Mouse (Mus musculus): ENCODE results near the gene Spon1. TPM values are rescaled to one million over a fixed set of nuclear protein-coding genes. Genes with fewer than 3 reads are reported as not detected.

The Spon1 gene
- polyA plus RNA-seq, 1 experiment from 2014 or later: 150 TPM

- ATAC-seq (ENCODE audit: low FRiP score): no peak
- no peak overlapping the region for H3K27ac ChIP-seq
- H3K27me3 ChIP-seq: peaks cover 23% of the 10 kb centered on the region
- H3K4me1 ChIP-seq: peaks cover 2% of the 10 kb centered on the region; the same call in 1 of the 2 replicates
- H3K4me2 ChIP-seq (replicated peaks): no peak overlapping the region
- H3K9ac ChIP-seq: no peak overlapping the region
- peaks cover 6% of the 10 kb centered on the region; the same call in 1 of the 2 replicates for H3K9me3 ChIP-seq (replicated peaks)
- 10% methylated on average over 1 of the region's 1 CpGs for WGBS
- no peak overlapping the region for H3K4me3 ChIP-seq
- H3K36me3 ChIP-seq: no peaks in the 10 kb centered on the region
These were observed 6.6 kb upstream of the Spon1 start for GRCm38 (mm10) chr7:113759212-113759611.

- H3K4me1 ChIP-seq: peaks cover 28% of the 10 kb centered on the region
- H3K4me3 ChIP-seq: no peak overlapping the region
- peaks cover 55% of the 10 kb centered on the region for H3K27me3 ChIP-seq
- peaks cover 6% of the 10 kb centered on the region; the same call in 1 of the 2 replicates for H3K9me3 ChIP-seq (replicated peaks)
- no peaks in the 10 kb centered on the region for H3K36me3 ChIP-seq
- no peak overlapping the region for H3K9ac ChIP-seq
- no peak overlapping the region for H3K27ac ChIP-seq
- ATAC-seq (ENCODE audit: low FRiP score): no peak
- no peak overlapping the region for H3K4me2 ChIP-seq (replicated peaks)
- WGBS: 87% methylated on average over 5 of the region's 5 CpGs
These were observed 665 bp upstream of the Spon1 start for GRCm38 (mm10) chr7:113765133-113765532.

GRCm38 (mm10) chr7:113766498-113766941, 722 bp downstream of the Spon1 start:
- H3K36me3 ChIP-seq: no peaks in the 10 kb centered on the region
- H3K4me3 ChIP-seq: peak overlapping the region; percentile 48
- peak overlapping the region; percentile 67 for H3K9ac ChIP-seq
- peak; percentile 68 for ATAC-seq (ENCODE audit: low FRiP score)
- peaks cover 28% of the 10 kb centered on the region for H3K4me1 ChIP-seq
- H3K27ac ChIP-seq: 0 out of 2 replicates have a peak overlapping the region, but pooled peaks have one; percentile 4
- under 1% methylated on average over 27 of the region's 27 CpGs for WGBS
- H3K9me3 ChIP-seq (replicated peaks): peaks cover 6% of the 10 kb centered on the region; the same call in 1 of the 2 replicates
- peak overlapping the region; percentile 88 for H3K4me2 ChIP-seq (replicated peaks)
- H3K27me3 ChIP-seq: peaks cover 54% of the 10 kb centered on the region

- Histone ChIP-seq H3K36me3 (no peaks in the 10 kb centered on the region), H3K9me3 (replicated peaks) (peaks cover 6% of the 10 kb centered on the region; the same call in 1 of the 2 replicates), H3K27me3 (peaks cover 54% of the 10 kb centered on the region), H3K4me1 (peaks cover 27% of the 10 kb centered on the region), H3K27ac (no peak overlapping the region), H3K9ac (no peak overlapping the region), H3K4me2 (replicated peaks) (peak overlapping the region; percentile 88), H3K4me3 (peak overlapping the region; percentile 14)
- WGBS: 9% methylated on average over 6 of the region's 6 CpGs
- no peak for ATAC-seq (ENCODE audit: low FRiP score)
These were observed 1.7 kb downstream of the Spon1 start for GRCm38 (mm10) chr7:113767546-113767945.

- Histone ChIP-seq H3K36me3 (no peaks in the 10 kb centered on the region), H3K9me3 (replicated peaks) (no peaks in the 10 kb centered on the region), H3K4me3 (peak overlapping the region; percentile 14; the same call in 1 of the 2 replicates), H3K4me2 (replicated peaks) (peak overlapping the region; percentile 88), H3K4me1 (peaks cover 27% of the 10 kb centered on the region), H3K27ac (no peak overlapping the region), H3K27me3 (peaks cover 51% of the 10 kb centered on the region), H3K9ac (no peak overlapping the region)
- WGBS: 53% methylated on average over 6 of the region's 6 CpGs
- no peak for ATAC-seq (ENCODE audit: low FRiP score)
These were observed 2.6 kb downstream of the Spon1 start for GRCm38 (mm10) chr7:113768174-113768935.

- H3K27ac ChIP-seq: no peak overlapping the region
- H3K36me3 ChIP-seq: no peaks in the 10 kb centered on the region
- no peaks in the 10 kb centered on the region for H3K9me3 ChIP-seq (replicated peaks)
- no peak for ATAC-seq (ENCODE audit: low FRiP score)
- H3K4me3 ChIP-seq: no peak overlapping the region
- peaks cover 51% of the 10 kb centered on the region for H3K27me3 ChIP-seq
- H3K4me1 ChIP-seq: peaks cover 27% of the 10 kb centered on the region
- no peak overlapping the region for H3K9ac ChIP-seq
- peak overlapping the region; percentile 15 for H3K4me2 ChIP-seq (replicated peaks)
- WGBS: 13% methylated on average over 6 of the region's 6 CpGs
These were observed 3.5 kb downstream of the Spon1 start for GRCm38 (mm10) chr7:113769281-113769680.

- no peaks in the 10 kb centered on the region for H3K36me3 ChIP-seq
- H3K4me1 ChIP-seq: peaks cover 13% of the 10 kb centered on the region
- H3K4me3 ChIP-seq: no peak overlapping the region
- ATAC-seq (ENCODE audit: low FRiP score): no peak
- H3K9me3 ChIP-seq (replicated peaks): no peaks in the 10 kb centered on the region
- 80% methylated on average over 2 of the region's 2 CpGs for WGBS
- H3K27me3 ChIP-seq: peaks cover 30% of the 10 kb centered on the region
- H3K27ac ChIP-seq: no peak overlapping the region
- H3K9ac ChIP-seq: no peak overlapping the region
- no peak overlapping the region for H3K4me2 ChIP-seq (replicated peaks)
These were observed 6.3 kb downstream of the Spon1 start for GRCm38 (mm10) chr7:113772135-113772534.

GRCm38 (mm10) chr7:113773436-113773835, 7.6 kb downstream of the Spon1 start:
- 50% methylated on average over 8 of the region's 8 CpGs for WGBS
- no peak overlapping the region for H3K4me3 ChIP-seq
- no peak overlapping the region for H3K4me2 ChIP-seq (replicated peaks)
- no peak for ATAC-seq (ENCODE audit: low FRiP score)
- H3K36me3 ChIP-seq: no peaks in the 10 kb centered on the region
- H3K4me1 ChIP-seq: peaks cover 12% of the 10 kb centered on the region
- no peak overlapping the region for H3K9ac ChIP-seq
- no peaks in the 10 kb centered on the region for H3K9me3 ChIP-seq (replicated peaks)
- no peak overlapping the region for H3K27ac ChIP-seq
- H3K27me3 ChIP-seq: peaks cover 19% of the 10 kb centered on the region

- 26% methylated on average over 7 of the region's 7 CpGs for WGBS
- H3K4me2 ChIP-seq (replicated peaks): no peak overlapping the region
These were observed 8.2 kb downstream of the Spon1 start for GRCm38 (mm10) chr7:113774039-113774438.

GRCm38 (mm10) chr7:113774906-113775305, 9.1 kb downstream of the Spon1 start:
- WGBS: 81% methylated on average over 3 of the region's 3 CpGs

More at GRCm38 (mm10) chr7:113774039-113774438, 8.2 kb downstream of the Spon1 start:
- Histone ChIP-seq H3K27ac (no peak overlapping the region), H3K9ac (no peak overlapping the region), H3K4me3 (no peak overlapping the region), H3K27me3 (peaks cover 13% of the 10 kb centered on the region; the same call in 1 of the 2 replicates), H3K9me3 (replicated peaks) (no peaks in the 10 kb centered on the region), H3K4me1 (peaks cover 11% of the 10 kb centered on the region), H3K36me3 (no peaks in the 10 kb centered on the region)
- peak; percentile 54 for ATAC-seq (ENCODE audit: low FRiP score)

GRCm38 (mm10) chr7:113778546-113778945, 12.7 kb downstream of the Spon1 start:
- 96% methylated on average over 6 of the region's 6 CpGs for WGBS
- no peak overlapping the region for H3K9ac ChIP-seq

More at GRCm38 (mm10) chr7:113774906-113775305, 9.1 kb downstream of the Spon1 start:
- Histone ChIP-seq H3K27ac (no peak overlapping the region), H3K4me3 (no peak overlapping the region), H3K36me3 (no peaks in the 10 kb centered on the region), H3K9ac (no peak overlapping the region), H3K4me2 (replicated peaks) (no peak overlapping the region), H3K9me3 (replicated peaks) (no peaks in the 10 kb centered on the region), H3K27me3 (peaks cover 9% of the 10 kb centered on the region; the same call in 1 of the 2 replicates), H3K4me1 (peaks cover 2% of the 10 kb centered on the region)
- ATAC-seq (ENCODE audit: low FRiP score): no peak

GRCm38 (mm10) chr7:113780286-113780685, 14.5 kb downstream of the Spon1 start:
- 93% methylated on average over 5 of the region's 5 CpGs for WGBS

More at GRCm38 (mm10) chr7:113778546-113778945, 12.7 kb downstream of the Spon1 start:
- Histone ChIP-seq H3K4me1 (no peaks in the 10 kb centered on the region), H3K9me3 (replicated peaks) (no peaks in the 10 kb centered on the region), H3K27ac (no peak overlapping the region), H3K4me3 (no peak overlapping the region), H3K27me3 (no peaks in the 10 kb centered on the region; the same call in 1 of the 2 replicates), H3K36me3 (no peaks in the 10 kb centered on the region), H3K4me2 (replicated peaks) (no peak overlapping the region)
- ATAC-seq (ENCODE audit: low FRiP score): no peak

More at GRCm38 (mm10) chr7:113780286-113780685, 14.5 kb downstream of the Spon1 start:
- no peak overlapping the region for H3K4me3 ChIP-seq
- no peak overlapping the region for H3K27ac ChIP-seq
- H3K4me2 ChIP-seq (replicated peaks): no peak overlapping the region
- ATAC-seq (ENCODE audit: low FRiP score): no peak
- no peaks in the 10 kb centered on the region; the same call in 1 of the 2 replicates for H3K27me3 ChIP-seq
- H3K9me3 ChIP-seq (replicated peaks): no peaks in the 10 kb centered on the region
- no peaks in the 10 kb centered on the region for H3K4me1 ChIP-seq
- no peaks in the 10 kb centered on the region for H3K36me3 ChIP-seq
- H3K9ac ChIP-seq: no peak overlapping the region

Measured in hindbrain, embryonic 12.5 days (tissue).